In genomic region chr7:16452587-16453073, GRCm38 (mm10) we compare ENCODE assay signal across 8 mouse cellular contexts. TPM values are rescaled to one million over a fixed set of nuclear protein-coding genes. Genes with fewer than 3 reads are reported as not detected.
DNase-seq lines count a peak whose midpoint lies in the region; ATAC-seq and TF ChIP-seq lines count a peak whose summit lies in the region.

Gene Tmem160 (plus strand): TSS chr7:16452779.

- peak; percentile 99 for DNase-seq in brain, adult 2 months (ENCODE audit: low read depth, low spot score)
- peak; percentile 97 for DNase-seq in heart, embryonic 10.5 days (ENCODE audit: low spot score)
- DNase-seq in liver: peak; percentile 88

- H3K9ac ChIP-seq in kidney, embryonic 15.5 days: peak within 1 kb of the TSS; percentile 62
- peak within 1 kb of the TSS; percentile 58 for H3K9ac ChIP-seq in stomach, embryonic 14.5 days (replicated peaks; ENCODE audit: low read depth, low read length)

- peak; percentile 96 for ATAC-seq in erythroblast, adult 5-6 weeks (replicated peaks; ENCODE audit: low FRiP score, poor library complexity, severe bottlenecking)
- ATAC-seq in kidney, embryonic 15.5 days (replicated peaks; ENCODE audit: low FRiP score): peak; percentile 99
- ATAC-seq in monocyte, adult 5-6 weeks (replicated peaks; ENCODE audit: insufficient number of reproducible peaks, low FRiP score, low TSS enrichment, poor library complexity, severe bottlenecking): peak; percentile 99
- ATAC-seq in stomach, embryonic 14.5 days (ENCODE audit: insufficient number of reproducible peaks, insufficient read depth, low FRiP score, low read depth): peak; percentile 97

- no peaks in the 10 kb centered on the region for H3K79me3 ChIP-seq in C2C12 (ENCODE audit: low read depth)

- H3K9me3 ChIP-seq in heart, embryonic 10.5 days: no peaks in the 10 kb centered on the region
- H3K9me3 ChIP-seq in kidney, embryonic 15.5 days (replicated peaks): no peaks in the 10 kb centered on the region
- no peaks in the 10 kb centered on the region for H3K9me3 ChIP-seq in stomach, embryonic 14.5 days (ENCODE audit: control insufficient read depth, low read depth, low read length)

- no peak for TF ChIP-seq CTCF in C2C12 (IDR thresholded peaks at IDR 0.05; ENCODE audit: control insufficient read depth, insufficient read depth, insufficient read length)

- H3ac ChIP-seq in C2C12 (ENCODE audit: control insufficient read depth, insufficient read length, low read depth): peak within 1 kb of the TSS; percentile 59

- peak within 1 kb of the TSS; percentile 93 for H3K4me2 ChIP-seq in kidney, embryonic 15.5 days
- H3K4me2 ChIP-seq in stomach, embryonic 14.5 days (replicated peaks; ENCODE audit: low read depth, low read length): peak within 1 kb of the TSS; percentile 86

- H3K36me3 ChIP-seq in C2C12 (ENCODE audit: control insufficient read depth, insufficient read depth): no peaks in the 10 kb centered on the region
- peaks cover 26% of the 10 kb centered on the region for H3K36me3 ChIP-seq in heart, embryonic 10.5 days
- H3K36me3 ChIP-seq in kidney, embryonic 15.5 days: no peaks in the 10 kb centered on the region
- 0 out of 2 replicates have a peak, but pooled peaks cover 4% of the 10 kb centered on the region for H3K36me3 ChIP-seq in stomach, embryonic 14.5 days (ENCODE audit: control insufficient read depth, insufficient read depth, low read length)

- peaks cover 13% of the 10 kb centered on the region for H3K4me1 ChIP-seq in heart, embryonic 10.5 days
- peaks cover 14% of the 10 kb centered on the region for H3K4me1 ChIP-seq in kidney, embryonic 15.5 days
- no peaks in the 10 kb centered on the region for H3K4me1 ChIP-seq in stomach, embryonic 14.5 days (ENCODE audit: control insufficient read depth, insufficient read depth, low read length)

- peak within 1 kb of the TSS; percentile 83 for H3K27ac ChIP-seq in heart, embryonic 10.5 days
- peak within 1 kb of the TSS; percentile 45 for H3K27ac ChIP-seq in kidney, embryonic 15.5 days
- peak within 1 kb of the TSS; percentile 33; the same call in 1 of the 2 replicates for H3K27ac ChIP-seq in stomach, embryonic 14.5 days (ENCODE audit: low read length)

- H3K79me2 ChIP-seq in C2C12 (ENCODE audit: control insufficient read depth, insufficient read depth): no peaks in the 10 kb centered on the region

- H3K4me3 ChIP-seq in C2C12 (ENCODE audit: insufficient read depth, poor library complexity, severe bottlenecking): peak within 1 kb of the TSS; percentile 46
- H3K4me3 ChIP-seq in heart, embryonic 10.5 days: peak within 1 kb of the TSS; percentile 86
- peak within 1 kb of the TSS; percentile 84 for H3K4me3 ChIP-seq in kidney, embryonic 15.5 days (replicated peaks)
- H3K4me3 ChIP-seq in stomach, embryonic 14.5 days (ENCODE audit: low read depth, low read length): peak within 1 kb of the TSS; percentile 83

- WGBS in heart, embryonic 10.5 days: 2% methylated on average over 30 of the region's 30 CpGs
- under 1% methylated on average over 28 of the region's 30 CpGs for WGBS in kidney, embryonic 15.5 days
- under 1% methylated on average over 30 of the region's 30 CpGs for WGBS in stomach, embryonic 14.5 days

- H3K27me3 ChIP-seq in C2C12 (ENCODE audit: control insufficient read depth, insufficient read depth, insufficient read length): no peaks in the 10 kb centered on the region
- no peaks in the 10 kb centered on the region for H3K27me3 ChIP-seq in heart, embryonic 10.5 days (ENCODE audit: insufficient read depth, poor library complexity, severe bottlenecking)
- H3K27me3 ChIP-seq in kidney, embryonic 15.5 days: no peaks in the 10 kb centered on the region
- no peaks in the 10 kb centered on the region for H3K27me3 ChIP-seq in stomach, embryonic 14.5 days (ENCODE audit: control insufficient read depth, insufficient read depth, low read length)

TF ChIP-seq in C2C12, 6 proteins besides CTCF, POLR2A, EP300 and RAD21:
- TF ChIP-seq MAX (IDR thresholded peaks at IDR 0.05): no peak
- no peak for TF ChIP-seq MYOD1 (IDR thresholded peaks at IDR 0.05; ENCODE audit: control insufficient read depth, insufficient read length, low read depth)

RNA-seq across cellular contexts. Expression of gene Tmem160, which starts in this region (rescaled TPM):
- polyA plus RNA-seq in C2C12 (2012; fragmentation: generic; extraction: Trizol): 81.7 TPM
- 8.2 TPM in 1 of 2 replicates, not detected in the other for total RNA-seq in erythroblast, adult 5-6 weeks (2015; ENCODE audit: low replicate concordance)
- 4.6 and 6.1 TPM in 2 replicates for total RNA-seq in erythroblast, adult 5-6 weeks (2017; ENCODE audit: low replicate concordance)
- polyA plus RNA-seq in heart, embryonic 10.5 days (2016; fragmentation: Nextera tagmentation; extraction: Ambion mirVana): 90.2 and 91.9 TPM in 2 replicates
- 51.0 and 55.9 TPM in 2 replicates for polyA plus RNA-seq in kidney, embryonic 15.5 days (2015; fragmentation: Nextera tagmentation; extraction: Ambion mirVana)
- 16.1 to 32.9 TPM (median 21.0 TPM) in 3 replicates for total RNA-seq in monocyte, adult 5-6 weeks (2017)
- 53.9 and 55.7 TPM in 2 replicates for polyA plus RNA-seq in stomach, embryonic 14.5 days (2014; fragmentation: Nextera tagmentation; extraction: Ambion mirVana)

Comparison
In these comparisons a context has a peak if more than half of its experiments do, and no peak if none do; other contexts are left out.
1. Peak in every context shown above with its lines: DNase-seq, ATAC-seq, H3K4me3 ChIP-seq and H3K27ac ChIP-seq.
2. H3K27ac ChIP-seq: peak in every context shown above with its lines; median percentile 83 in heart, embryonic 10.5 days; 45 in kidney, embryonic 15.5 days; 33 in stomach, embryonic 14.5 days.